Mouse (Mus musculus): ENCODE measurements around the gene Krt18. TPM values are rescaled to one million over a fixed set of nuclear protein-coding genes. Genes with fewer than 3 reads are reported as not detected.
A peak's percentile ranks its signal among the peaks of the same experiment; 100 is the strongest.

Gene Krt18
- total and polyA plus RNA-seq, 2 experiments = 124 to 255 TPM

DNA sequence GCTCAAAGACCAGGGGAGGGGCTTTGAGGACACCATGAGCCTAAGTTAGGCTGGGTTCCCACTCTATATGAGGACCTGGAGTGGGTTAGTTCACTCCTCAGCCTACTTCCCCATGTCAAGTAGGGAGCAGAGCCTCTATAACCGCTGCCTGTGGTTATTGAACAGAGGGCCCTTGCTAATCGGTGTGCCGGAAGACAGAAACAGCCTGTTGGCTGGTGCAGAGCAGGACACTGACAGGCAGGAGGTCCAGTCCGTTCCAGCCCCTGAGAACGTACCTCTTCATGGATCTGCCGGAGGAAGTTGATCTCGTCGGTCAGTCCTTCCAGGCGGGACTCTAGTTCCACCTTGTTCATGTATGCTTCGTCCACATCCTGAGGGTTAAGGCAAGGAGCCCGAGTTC lies 28.8 kb upstream of the Krt18 start:
- H3K27me3 ChIP-seq (ENCODE audit: control insufficient read depth, insufficient read depth, low read length) = no peaks in the 10 kb centered on the region
- no peak for DNase-seq (ENCODE audit: extremely low read depth, low read depth, low spot score)
- H3K4me3 ChIP-seq (ENCODE audit: insufficient read depth, low read depth, low read length) = no peak overlapping the region
- TF ChIP-seq POLR2A (IDR thresholded peaks at IDR 0.05; ENCODE audit: extremely low read depth, insufficient read depth, low read length) (no peak), CTCF (IDR thresholded peaks at IDR 0.05; ENCODE audit: low read depth, low read length) (no peak)
- no peak overlapping the region for H3K9ac ChIP-seq (ENCODE audit: low read depth, low read length)
- H3K4me1 ChIP-seq (ENCODE audit: control insufficient read depth, insufficient read depth, low read length) = peaks cover 4% of the 10 kb centered on the region; the same call in 1 of the 2 replicates
- no peaks in the 10 kb centered on the region for H3K79me2 ChIP-seq (ENCODE audit: control insufficient read depth, insufficient read depth, low read length)
- WGBS = 87% methylated on average over 11 of the region's 11 CpGs
- H3K36me3 ChIP-seq (ENCODE audit: control insufficient read depth, insufficient read depth, low read length) = peaks cover 21% of the 10 kb centered on the region
- H3K27ac ChIP-seq (replicated peaks; ENCODE audit: insufficient read depth, low read depth, low read length) = no peak overlapping the region

DNA sequence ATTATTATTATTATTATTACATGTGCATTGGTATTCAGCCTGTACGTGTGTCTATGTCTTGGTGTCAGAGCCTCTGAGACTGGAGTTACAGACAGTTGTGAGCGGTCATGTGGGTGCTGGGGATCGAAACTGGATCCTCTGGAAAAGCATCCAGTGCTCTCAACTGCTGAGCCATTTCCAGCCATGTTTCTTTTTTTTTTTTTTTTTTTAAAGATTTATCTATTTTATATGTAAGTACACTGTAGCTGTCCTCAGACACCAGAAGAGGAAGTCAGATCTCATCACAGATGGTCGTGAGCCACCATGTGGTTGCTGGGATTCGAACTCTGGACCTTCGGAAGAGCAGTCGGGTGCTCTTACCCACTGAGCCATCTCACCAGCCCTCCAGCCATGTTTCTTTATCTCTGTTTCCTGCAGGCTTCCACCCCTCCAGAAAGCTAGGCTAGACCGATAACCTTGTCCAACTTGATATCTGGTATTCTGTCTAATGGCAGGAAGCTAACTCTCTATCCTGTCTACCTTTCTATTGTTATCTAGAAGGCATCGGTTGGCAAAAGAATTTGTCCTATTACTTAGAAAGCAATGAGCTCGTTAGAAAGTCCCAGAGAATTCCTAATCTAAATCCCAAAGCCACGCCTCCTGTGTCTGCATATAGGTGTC lies 28.2 kb upstream of the Krt18 start:
- no peak for TF ChIP-seq CTCF (IDR thresholded peaks at IDR 0.05; ENCODE audit: low read depth, low read length)
- TF ChIP-seq POLR2A (IDR thresholded peaks at IDR 0.05; ENCODE audit: extremely low read depth, insufficient read depth, low read length) = no peak
- Histone ChIP-seq H3K27ac (replicated peaks; ENCODE audit: insufficient read depth, low read depth, low read length) (no peak overlapping the region), H3K9ac (ENCODE audit: low read depth, low read length) (no peak overlapping the region), H3K4me1 (ENCODE audit: control insufficient read depth, insufficient read depth, low read length) (peaks cover 4% of the 10 kb centered on the region; the same call in 1 of the 2 replicates), H3K27me3 (ENCODE audit: control insufficient read depth, insufficient read depth, low read length) (no peaks in the 10 kb centered on the region), H3K79me2 (ENCODE audit: control insufficient read depth, insufficient read depth, low read length) (no peaks in the 10 kb centered on the region), H3K4me3 (ENCODE audit: insufficient read depth, low read depth, low read length) (no peak overlapping the region), H3K36me3 (ENCODE audit: control insufficient read depth, insufficient read depth, low read length) (peaks cover 21% of the 10 kb centered on the region)
- 87% methylated on average over 11 of the region's 11 CpGs for WGBS
- no peak for DNase-seq (ENCODE audit: extremely low read depth, low read depth, low spot score)

DNA sequence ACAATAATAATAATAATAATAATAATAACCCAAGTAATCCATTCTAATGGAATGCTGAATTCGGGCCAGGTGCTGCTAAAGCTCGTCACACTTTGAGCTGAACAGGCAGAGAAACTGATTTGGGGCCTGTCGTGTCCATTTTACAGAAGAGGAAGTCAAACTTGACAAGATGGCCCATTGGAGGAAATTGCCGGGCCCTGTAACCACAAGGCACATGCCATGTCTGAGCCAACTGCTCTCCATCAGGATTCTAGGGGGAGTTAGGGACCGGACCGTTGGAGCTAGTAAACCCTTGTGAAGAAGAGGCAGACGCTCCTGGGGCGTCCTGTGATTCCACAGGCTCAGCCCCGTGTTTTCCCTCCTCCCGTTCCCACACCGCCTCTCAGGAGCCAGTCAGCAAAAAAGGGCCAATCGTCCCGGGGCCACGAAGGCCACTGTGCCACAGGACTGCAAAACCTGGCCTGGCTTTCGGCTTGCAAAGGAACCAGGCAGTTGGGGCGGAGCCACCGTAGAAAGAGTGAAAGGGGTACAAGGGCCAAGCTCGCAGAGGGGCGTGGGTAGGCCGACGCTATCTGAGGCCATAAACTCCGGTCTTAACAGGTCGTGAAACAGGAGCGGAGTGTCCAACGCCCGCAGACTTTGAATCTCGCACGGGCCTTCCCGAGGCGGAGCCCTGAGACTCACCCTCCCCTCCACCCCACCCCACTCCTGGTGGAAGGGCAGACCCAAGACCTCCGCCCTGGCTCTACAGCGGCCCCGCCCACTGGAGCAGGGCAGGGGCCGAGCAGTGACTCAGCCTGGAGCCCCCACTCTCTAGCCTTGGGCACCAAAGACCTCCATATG lies 25.1 kb upstream of the Krt18 start:
- Histone ChIP-seq H3K79me2 (ENCODE audit: control insufficient read depth, insufficient read depth, low read length) (no peaks in the 10 kb centered on the region), H3K4me1 (ENCODE audit: control insufficient read depth, insufficient read depth, low read length) (peaks cover 4% of the 10 kb centered on the region; the same call in 1 of the 2 replicates), H3K27ac (replicated peaks; ENCODE audit: insufficient read depth, low read depth, low read length) (peak overlapping the region; percentile 72), H3K27me3 (ENCODE audit: control insufficient read depth, insufficient read depth, low read length) (no peaks in the 10 kb centered on the region), H3K9ac (ENCODE audit: low read depth, low read length) (peak overlapping the region; percentile 60), H3K4me3 (ENCODE audit: insufficient read depth, low read depth, low read length) (peak overlapping the region; percentile 78), H3K36me3 (ENCODE audit: control insufficient read depth, insufficient read depth, low read length) (peaks cover 18% of the 10 kb centered on the region)
- TF ChIP-seq POLR2A (IDR thresholded peaks at IDR 0.05; ENCODE audit: extremely low read depth, insufficient read depth, low read length) (no peak), CTCF (IDR thresholded peaks at IDR 0.05; ENCODE audit: low read depth, low read length) (no peak)
- WGBS = 3% methylated on average over 34 of the region's 34 CpGs
- peak; percentile 97 for DNase-seq (ENCODE audit: extremely low read depth, low read depth, low spot score)

DNA sequence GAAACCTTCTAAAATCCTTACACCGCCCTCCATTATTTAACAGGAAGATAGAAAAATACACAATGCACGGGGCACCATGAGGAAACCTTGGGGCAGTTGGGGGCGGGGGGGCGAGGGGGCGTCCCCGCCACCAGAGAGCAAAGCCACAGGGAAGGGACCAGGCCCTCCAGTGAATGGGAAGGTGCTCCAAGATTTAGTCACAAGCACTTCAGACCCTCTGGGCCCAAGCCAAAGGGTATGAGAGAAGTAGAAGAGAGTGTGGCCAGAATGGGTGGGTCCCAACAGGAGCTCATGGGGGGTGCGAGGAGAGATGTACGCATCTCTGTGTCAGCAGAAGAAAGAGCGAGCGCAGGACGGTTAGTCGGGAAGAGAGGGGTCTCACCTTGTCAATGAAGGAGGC lies 24.5 kb upstream of the Krt18 start:
- no peak for DNase-seq (ENCODE audit: extremely low read depth, low read depth, low spot score)
- TF ChIP-seq POLR2A (IDR thresholded peaks at IDR 0.05; ENCODE audit: extremely low read depth, insufficient read depth, low read length) (no peak), CTCF (IDR thresholded peaks at IDR 0.05; ENCODE audit: low read depth, low read length) (no peak)
- H3K27me3 ChIP-seq (ENCODE audit: control insufficient read depth, insufficient read depth, low read length) = no peaks in the 10 kb centered on the region
- H3K4me1 ChIP-seq (ENCODE audit: control insufficient read depth, insufficient read depth, low read length) = peaks cover 4% of the 10 kb centered on the region; the same call in 1 of the 2 replicates
- peak overlapping the region; percentile 72 for H3K27ac ChIP-seq (replicated peaks; ENCODE audit: insufficient read depth, low read depth, low read length)
- 14% methylated on average over 12 of the region's 12 CpGs for WGBS
- peaks cover 13% of the 10 kb centered on the region for H3K36me3 ChIP-seq (ENCODE audit: control insufficient read depth, insufficient read depth, low read length)
- H3K4me3 ChIP-seq (ENCODE audit: insufficient read depth, low read depth, low read length) = peak overlapping the region; percentile 78
- H3K79me2 ChIP-seq (ENCODE audit: control insufficient read depth, insufficient read depth, low read length) = no peaks in the 10 kb centered on the region
- H3K9ac ChIP-seq (ENCODE audit: low read depth, low read length) = peak overlapping the region; percentile 60

- no peaks in the 10 kb centered on the region for H3K79me2 ChIP-seq (ENCODE audit: control insufficient read depth, insufficient read depth, low read length)
- peak within 1 kb of the TSS; percentile 60 for H3K9ac ChIP-seq (ENCODE audit: low read depth, low read length)
- peaks cover 8% of the 10 kb centered on the region for H3K36me3 ChIP-seq (ENCODE audit: control insufficient read depth, insufficient read depth, low read length)
- peak; percentile 74 for TF ChIP-seq CTCF (IDR thresholded peaks at IDR 0.05; ENCODE audit: low read depth, low read length)
- peak; percentile 85; the same call in 1 of the 2 replicates for TF ChIP-seq POLR2A (IDR thresholded peaks at IDR 0.05; ENCODE audit: extremely low read depth, insufficient read depth, low read length)
- peak within 1 kb of the TSS; percentile 72 for H3K27ac ChIP-seq (replicated peaks; ENCODE audit: insufficient read depth, low read depth, low read length)
- no peaks in the 10 kb centered on the region for H3K27me3 ChIP-seq (ENCODE audit: control insufficient read depth, insufficient read depth, low read length)
- H3K4me1 ChIP-seq (ENCODE audit: control insufficient read depth, insufficient read depth, low read length) = peaks cover 4% of the 10 kb centered on the region; the same call in 1 of the 2 replicates
- 8% methylated on average over 11 of the region's 11 CpGs for WGBS
- DNase-seq (ENCODE audit: extremely low read depth, low read depth, low spot score) = peak; percentile 87
- peak within 1 kb of the TSS; percentile 78 for H3K4me3 ChIP-seq (ENCODE audit: insufficient read depth, low read depth, low read length)
Observed at GRCm38 (mm10) chr15:102004189-102004588, 23.8 kb upstream of the Krt18 start, which contains the start of gene Krt8. Krt8 (minus strand) TSS chr15:102004482.
